Mouse (Mus musculus) liver, embryonic 14.5 days (tissue): ENCODE results near the gene Rps28.

ENCODE experiments used
- CTCF ChIP-seq: IDR thresholded peaks from 2 replicates; pipeline ENCODE4 v1.5.1; 2016; ENCODE audit warnings: antibody characterized with exemption, low read depth, control low read depth
- EP300 ChIP-seq: IDR thresholded peaks from 2 replicates; pipeline ENCODE4 v1.6.1; 2016; ENCODE audit warnings: antibody characterized with exemption, low read depth

DNA sequence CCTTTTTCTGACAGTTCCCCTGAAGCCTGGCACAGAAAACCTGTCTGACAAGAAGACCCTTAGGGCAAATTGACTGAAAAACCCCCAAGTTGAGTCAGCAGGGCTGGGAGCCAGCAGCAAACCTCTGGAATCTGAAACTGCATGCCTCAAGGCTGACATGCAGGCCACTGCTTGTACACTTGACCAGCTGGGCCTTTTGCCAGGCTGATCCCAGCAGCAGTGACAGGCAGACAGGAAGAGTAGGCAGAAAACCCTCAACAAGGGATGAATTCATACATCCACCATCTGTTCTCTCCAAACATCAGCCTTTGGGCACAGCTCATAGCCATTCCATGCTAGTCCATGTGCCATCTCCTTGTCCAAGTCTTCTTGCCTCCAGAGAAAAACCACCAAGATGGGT, 41.0 kb downstream of the Rps28 start:
- TF ChIP-seq CTCF (no peak), EP300 (no peak)
